Mouse (Mus musculus) heart, embryonic 13.5 days (tissue): ENCODE results near the gene Trim7. TPM values are rescaled to one million over a fixed set of nuclear protein-coding genes. Genes with fewer than 3 reads are reported as not detected.
"Not testable (repeated sequence)": the region's sequence is repeated elsewhere in the genome, so short reads cannot be mapped to it uniquely, and the experiment has no call there.

ENCODE experiments used
- ATAC-seq: fragments of 200-750 bp; cut with Nextera tagmentation; 2 replicates; pipeline ENCODE4 v1.8.0; 2017; ENCODE audit warnings: moderate TSS enrichment; ENCODE audit not compliant: insufficient number of reproducible peaks, low FRiP score, low TSS enrichment; ENCODE audit errors: extremely low read depth
- H3K27ac ChIP-seq: fragments of 300-500 bp; sonication (generic); replicated peaks from 2 replicates; pipeline ENCODE4 v1.5.1; 2015; ENCODE audit warnings: moderate library complexity, mild to moderate bottlenecking, inconsistent platforms
- H3K27me3 ChIP-seq: fragments of 300-500 bp; sonication (generic); replicated peaks from 2 replicates; pipeline ENCODE4 v1.6.1; 2015; ENCODE audit warnings: mild to moderate bottlenecking, inconsistent platforms
- H3K36me3 ChIP-seq: fragments of 300-500 bp; sonication (generic); 2 replicates; pipeline ENCODE4 v1.6.1; 2015; ENCODE audit warnings: mild to moderate bottlenecking, inconsistent platforms
- H3K4me1 ChIP-seq: fragments of 300-500 bp; sonication (generic); 2 replicates; pipeline ENCODE4 v1.6.1; 2015; ENCODE audit warnings: inconsistent platforms
- H3K4me2 ChIP-seq: fragments of 300-500 bp; sonication (generic); 2 replicates; pipeline ENCODE4 v1.6.1; 2015; ENCODE audit warnings: inconsistent platforms, mild to moderate bottlenecking, moderate library complexity
- H3K4me3 ChIP-seq: fragments of 300-500 bp; sonication (generic); 2 replicates; pipeline ENCODE4 v1.5.1; 2015; ENCODE audit warnings: moderate library complexity, mild to moderate bottlenecking, inconsistent platforms
- H3K9ac ChIP-seq: fragments of 300-500 bp; sonication (generic); 2 replicates; pipeline ENCODE4 v1.6.1; 2015; ENCODE audit warnings: inconsistent platforms, mild to moderate bottlenecking, moderate library complexity
- H3K9me3 ChIP-seq: fragments of 300-500 bp; sonication (generic); 2 replicates; pipeline ENCODE4 v1.6.1; 2016; ENCODE audit warnings: inconsistent platforms
- WGBS: fragments of 180-500 bp; shearing (Covaris S2); methylation state at CpG from one replicate; pipeline ENCODE4 v1.1.7; 2015; ENCODE audit warnings: mixed read lengths; 5-methylcytosine and 5-hydroxymethylcytosine counted together
- polyA plus RNA-seq: library from polyadenylated mRNA; unstranded; fragments of >200 nt; fragmentation: Nextera tagmentation; extraction: Ambion mirVana; gene quantifications from 2 replicates; pipeline ENCODE4 v1.2.1, GENCODE M21; 2015

Trim7 gene
- polyA plus RNA-seq, 1 experiment from 2014 or later, result 0.88 TPM

- H3K9me3 ChIP-seq, H3K27ac ChIP-seq, H3K9ac ChIP-seq, H3K4me3 ChIP-seq, H3K36me3 ChIP-seq, H3K27me3 ChIP-seq, H3K4me2 ChIP-seq, ATAC-seq: not testable (repeated sequence)
- H3K4me1 ChIP-seq, result peaks cover 16% of the 10 kb centered on the region
- 84% methylated on average over 9 of the region's 9 CpGs for WGBS
Measured at GRCm38 (mm10) chr11:48791894-48792293, 34.0 kb upstream of the Trim7 start.

GRCm38 (mm10) chr11:48793184-48793583 lies 32.8 kb upstream of the Trim7 start:
- no peak overlapping the region for H3K9ac ChIP-seq
- H3K4me2 ChIP-seq, result no peak overlapping the region
- H3K9me3 ChIP-seq, result no peaks in the 10 kb centered on the region
- H3K27me3 ChIP-seq, result no peaks in the 10 kb centered on the region
- no peak overlapping the region for H3K4me3 ChIP-seq
- 93% methylated on average over 3 of the region's 3 CpGs for WGBS
- H3K27ac ChIP-seq, result no peak overlapping the region
- ATAC-seq, result no peak
- no peaks in the 10 kb centered on the region for H3K36me3 ChIP-seq
- peaks cover 26% of the 10 kb centered on the region for H3K4me1 ChIP-seq

- Histone ChIP-seq H3K4me3 (no peak overlapping the region), H3K9me3 (no peaks in the 10 kb centered on the region), H3K9ac (no peak overlapping the region), H3K4me1 (peaks cover 33% of the 10 kb centered on the region), H3K36me3 (no peaks in the 10 kb centered on the region), H3K27ac (no peak overlapping the region), H3K4me2 (no peak overlapping the region), H3K27me3 (no peaks in the 10 kb centered on the region)
- ATAC-seq, result no peak
- WGBS, result 90% methylated on average over 7 of the region's 7 CpGs
Measured at GRCm38 (mm10) chr11:48795221-48795620, 30.7 kb upstream of the Trim7 start.

- H3K4me3 ChIP-seq, result no peak overlapping the region
- H3K4me2 ChIP-seq, result no peak overlapping the region
- H3K27ac ChIP-seq, result no peak overlapping the region
- WGBS, result 74% methylated on average over 4 of the region's 4 CpGs
- no peak for ATAC-seq
- no peaks in the 10 kb centered on the region for H3K27me3 ChIP-seq
- H3K9me3 ChIP-seq, result no peaks in the 10 kb centered on the region
- H3K36me3 ChIP-seq, result peaks cover 3% of the 10 kb centered on the region
- no peak overlapping the region for H3K9ac ChIP-seq
- H3K4me1 ChIP-seq, result peaks cover 31% of the 10 kb centered on the region
Measured at GRCm38 (mm10) chr11:48796290-48796689, 29.6 kb upstream of the Trim7 start.

- Histone ChIP-seq H3K4me3 (no peak overlapping the region), H3K9ac (peak overlapping the region; percentile 5; the same call in 1 of the 2 replicates), H3K4me1 (peaks cover 38% of the 10 kb centered on the region), H3K4me2 (no peak overlapping the region), H3K9me3 (no peaks in the 10 kb centered on the region), H3K27me3 (no peaks in the 10 kb centered on the region), H3K27ac (no peak overlapping the region), H3K36me3 (peaks cover 13% of the 10 kb centered on the region)
- ATAC-seq, result no peak
- WGBS, result 47% methylated on average over 5 of the region's 5 CpGs
Measured at GRCm38 (mm10) chr11:48797287-48797686, 28.7 kb upstream of the Trim7 start.

GRCm38 (mm10) chr11:48798308-48798707 lies 27.6 kb upstream of the Trim7 start:
- Histone ChIP-seq H3K36me3 (peaks cover 24% of the 10 kb centered on the region), H3K27me3 (no peaks in the 10 kb centered on the region), H3K9ac (peak overlapping the region; percentile 83), H3K9me3 (no peaks in the 10 kb centered on the region), H3K27ac (peak overlapping the region; percentile 100), H3K4me1 (peaks cover 48% of the 10 kb centered on the region), H3K4me3 (peak overlapping the region; percentile 91; the same call in 1 of the 2 replicates), H3K4me2 (peak overlapping the region; percentile 98)
- no peak for ATAC-seq
- WGBS, result 49% methylated on average over 7 of the region's 7 CpGs

GRCm38 (mm10) chr11:48798984-48799920 lies 26.7 kb upstream of the Trim7 start:
- no peaks in the 10 kb centered on the region for H3K9me3 ChIP-seq
- H3K27ac ChIP-seq, result peak overlapping the region; percentile 100
- H3K4me3 ChIP-seq, result peak overlapping the region; percentile 91
- 7% methylated on average over 18 of the region's 18 CpGs for WGBS
- peaks cover 33% of the 10 kb centered on the region for H3K36me3 ChIP-seq
- no peaks in the 10 kb centered on the region for H3K27me3 ChIP-seq
- peaks cover 48% of the 10 kb centered on the region for H3K4me1 ChIP-seq
- peak overlapping the region; percentile 83 for H3K9ac ChIP-seq
- ATAC-seq, result peak; percentile 2; the same call in 1 of the 2 replicates
- H3K4me2 ChIP-seq, result peak overlapping the region; percentile 98

- Histone ChIP-seq H3K36me3 (peaks cover 42% of the 10 kb centered on the region), H3K27me3 (no peaks in the 10 kb centered on the region), H3K4me2 (peak within 1 kb of the TSS; percentile 98), H3K9me3 (no peaks in the 10 kb centered on the region), H3K4me1 (peaks cover 48% of the 10 kb centered on the region), H3K27ac (peak within 1 kb of the TSS; percentile 100), H3K9ac (peak within 1 kb of the TSS; percentile 98), H3K4me3 (peak within 1 kb of the TSS; percentile 91)
- peak; percentile 69 for ATAC-seq
- under 1% methylated on average over 47 of the region's 47 CpGs for WGBS
Measured at GRCm38 (mm10) chr11:48799921-48800701, 25.8 kb upstream of the Trim7 start, which contains the start of gene Rack1. TSS of gene Rack1 (plus strand) at chr11:48800332.

- Histone ChIP-seq H3K9ac (peak overlapping the region; percentile 98), H3K4me2 (peak overlapping the region; percentile 98), H3K9me3 (no peaks in the 10 kb centered on the region), H3K27me3 (no peaks in the 10 kb centered on the region), H3K27ac (no peak overlapping the region; the same call in 1 of the 2 replicates), H3K4me1 (peaks cover 48% of the 10 kb centered on the region), H3K4me3 (peak overlapping the region; percentile 91), H3K36me3 (peaks cover 62% of the 10 kb centered on the region)
- ATAC-seq, result no peak
- 64% methylated on average over 17 of the region's 17 CpGs for WGBS
Measured at GRCm38 (mm10) chr11:48801831-48802772, 23.8 kb upstream of the Trim7 start.

- peaks cover 80% of the 10 kb centered on the region for H3K36me3 ChIP-seq
- no peak overlapping the region for H3K9ac ChIP-seq
- no peaks in the 10 kb centered on the region for H3K27me3 ChIP-seq
- H3K27ac ChIP-seq, result no peak overlapping the region
- WGBS, result 94% methylated on average over 2 of the region's 2 CpGs
- peaks cover 31% of the 10 kb centered on the region for H3K4me1 ChIP-seq
- no peaks in the 10 kb centered on the region for H3K9me3 ChIP-seq
- no peak overlapping the region for H3K4me2 ChIP-seq
- no peak for ATAC-seq
- H3K4me3 ChIP-seq, result no peak overlapping the region
Measured at GRCm38 (mm10) chr11:48803988-48804387, 22.0 kb upstream of the Trim7 start.
